Mouse (Mus musculus) hindbrain, postnatal 0 days (tissue): Measurements from ENCODE around the gene Lpcat3. TPM values are rescaled to one million over a fixed set of nuclear protein-coding genes. Genes with fewer than 3 reads are reported as not detected.

Experiments used
- ATAC-seq: fragments of 200-750 bp; cut with Nextera tagmentation; 2 replicates; pipeline ENCODE4 v1.8.0; 2017; ENCODE audit warnings: mild to moderate bottlenecking, moderate TSS enrichment, moderate library complexity
- DNase-seq: peaks from one replicate; pipeline ENCODE4 v3.0.0-alpha.2; 2015; ENCODE audit warnings: low spot score
- H3K27ac ChIP-seq: fragments of 300-500 bp; sonication (generic); 2 replicates; pipeline ENCODE4 v1.5.1; 2014; ENCODE audit warnings: mild to moderate bottlenecking
- H3K27me3 ChIP-seq: fragments of 300-500 bp; sonication (generic); 2 replicates; pipeline ENCODE4 v1.6.1; 2014; ENCODE audit warnings: low read length, mixed read lengths; ENCODE audit not compliant: insufficient read depth
- H3K36me3 ChIP-seq: fragments of 300-500 bp; sonication (generic); 2 replicates; pipeline ENCODE4 v1.6.1; 2014; ENCODE audit warnings: low read length, mixed read lengths; ENCODE audit not compliant: insufficient read depth
- H3K4me1 ChIP-seq: fragments of 300-500 bp; sonication (generic); 2 replicates; pipeline ENCODE4 v1.6.1; 2014; ENCODE audit warnings: antibody characterized with exemption, low read length, mixed read lengths; ENCODE audit not compliant: insufficient read depth
- H3K4me2 ChIP-seq: fragments of 300-500 bp; sonication (generic); 2 replicates; pipeline ENCODE4 v1.6.1; 2014; ENCODE audit warnings: low read depth, mild to moderate bottlenecking, low read length, moderate library complexity, mixed read lengths
- H3K4me3 ChIP-seq: fragments of 300-500 bp; sonication (generic); 2 replicates; pipeline ENCODE4 v1.5.1; 2014; ENCODE audit warnings: low read length
- H3K9ac ChIP-seq: fragments of 300-500 bp; sonication (generic); replicated peaks from 2 replicates; pipeline ENCODE4 v1.6.1; 2014; ENCODE audit warnings: mild to moderate bottlenecking, low read length, moderate library complexity, mixed read lengths
- H3K9me3 ChIP-seq: fragments of 300-500 bp; sonication (generic); 2 replicates; pipeline ENCODE4 v1.6.1; 2016; ENCODE audit warnings: low read length, mixed read lengths
- CTCF ChIP-seq: IDR thresholded peaks from 2 replicates; pipeline ENCODE4 v1.5.1; 2016; ENCODE audit warnings: antibody characterized with exemption, control low read depth, low read depth
- WGBS: fragments of 180-500 bp; shearing (Covaris S2); extraction: QIAGEN DNeasy Blood & Tissue Kit; methylation state at CpG from one replicate; pipeline ENCODE4 v1.1.7; 2014; 5-methylcytosine and 5-hydroxymethylcytosine counted together
- polyA plus RNA-seq: library from polyadenylated mRNA; unstranded; fragments of >200 nt; fragmentation: Nextera tagmentation; extraction: Ambion mirVana; gene quantifications from 2 replicates; pipeline ENCODE4 v1.2.1, GENCODE M21; 2015
- total RNA-seq: library from RNA; depleted of rRNA; stranded (reverse); fragments of >200 nt; gene quantifications from 2 replicates; pipeline ENCODE4 v1.2.3, GENCODE M21; 2014

Gene Lpcat3
- total and polyA plus RNA-seq, 2 experiments from 2014 or later, result 48.5 to 49.5 TPM

DNA sequence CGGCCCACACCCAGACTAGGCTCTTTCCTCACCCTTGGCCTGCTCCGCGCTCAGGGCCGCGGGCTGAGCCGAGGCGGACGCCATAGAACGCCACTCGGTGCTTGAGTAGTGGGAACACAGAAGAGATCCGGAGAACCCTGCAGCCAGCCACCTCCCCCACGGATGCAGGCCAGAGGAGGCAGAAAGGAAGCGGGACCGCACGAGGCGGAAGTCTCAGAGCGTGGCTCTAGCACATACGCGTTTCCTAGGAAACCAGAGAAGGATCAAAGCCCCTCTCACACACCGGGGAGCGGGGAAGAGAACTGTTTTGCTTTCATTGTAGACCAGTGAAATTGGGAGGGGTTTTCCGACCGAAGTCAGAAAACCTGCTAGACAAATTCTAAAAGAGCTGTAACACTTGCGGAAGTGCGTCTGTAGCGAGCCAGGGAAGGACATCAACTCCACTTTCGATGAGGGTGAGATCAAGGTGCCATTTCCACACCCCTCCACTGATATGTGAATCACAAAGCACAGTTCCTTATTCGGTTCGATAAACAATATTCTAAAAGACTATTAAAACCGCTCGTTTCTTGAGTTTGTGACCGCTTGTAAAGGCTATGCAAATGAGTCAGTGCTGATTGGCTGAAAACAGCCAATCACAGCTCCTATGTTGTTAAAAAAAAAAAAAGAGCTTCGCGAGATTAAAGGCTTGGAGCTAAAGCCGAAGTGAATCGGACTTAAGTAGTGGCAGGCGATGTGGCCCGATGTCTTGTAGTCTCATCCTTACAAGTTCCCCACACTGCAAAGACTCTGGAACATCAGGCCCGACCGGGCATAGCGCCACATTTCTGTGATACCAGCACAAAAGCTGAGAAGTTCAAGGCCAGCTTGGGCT, 78.3 kb downstream of the Lpcat3 start, which contains the start of gene Grcc10:
Gene Grcc10 (minus strand): TSS at position 487 of the 874 bp plus-strand sequence.
- H3K27ac ChIP-seq, result peak within 1 kb of the TSS; percentile 100
- DNase-seq, result peak; percentile 96
- H3K4me1 ChIP-seq, result peaks cover 6% of the 10 kb centered on the region
- peak within 1 kb of the TSS; percentile 91 for H3K4me2 ChIP-seq
- peak; percentile 87 for ATAC-seq
- H3K9ac ChIP-seq, result peak within 1 kb of the TSS; percentile 94
- TF ChIP-seq CTCF, result no peak
- no peaks in the 10 kb centered on the region for H3K27me3 ChIP-seq
- H3K9me3 ChIP-seq, result no peaks in the 10 kb centered on the region
- peak within 1 kb of the TSS; percentile 64 for H3K4me3 ChIP-seq
- WGBS, result under 1% methylated on average over 41 of the region's 41 CpGs
- peaks cover 10% of the 10 kb centered on the region; the same call in 1 of the 2 replicates for H3K36me3 ChIP-seq

DNA sequence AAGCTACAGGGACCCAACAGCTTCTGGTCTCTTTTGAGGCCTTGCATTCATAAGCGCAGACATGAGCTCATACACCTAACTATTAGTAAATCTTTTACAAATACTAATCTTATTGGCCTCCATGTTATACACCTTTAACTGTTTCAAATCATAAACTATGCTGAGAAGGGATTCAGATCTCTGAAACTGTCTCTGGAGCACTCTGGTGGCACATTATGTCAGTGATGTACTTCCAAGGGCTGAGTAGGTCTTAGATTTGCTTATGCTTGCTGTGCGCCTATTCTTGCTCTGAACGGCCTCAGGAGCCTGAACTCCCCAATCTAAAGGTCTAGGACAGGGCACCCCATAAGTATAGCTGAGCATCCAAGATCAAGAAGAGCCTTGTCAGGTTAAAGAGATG, 79.0 kb downstream of the Lpcat3 start:
- peaks cover 10% of the 10 kb centered on the region; the same call in 1 of the 2 replicates for H3K36me3 ChIP-seq
- peak overlapping the region; percentile 94; the same call in 1 of the 2 replicates for H3K9ac ChIP-seq
- no peak for TF ChIP-seq CTCF
- peaks cover 11% of the 10 kb centered on the region for H3K4me1 ChIP-seq
- no peaks in the 10 kb centered on the region for H3K9me3 ChIP-seq
- ATAC-seq (no peak), DNase-seq (no peak)
- 58% methylated on average over 3 of the region's 3 CpGs for WGBS
- H3K27me3 ChIP-seq, result no peaks in the 10 kb centered on the region
- H3K4me2 ChIP-seq, result peak overlapping the region; percentile 91
- peak overlapping the region; percentile 64 for H3K4me3 ChIP-seq
- H3K27ac ChIP-seq, result peak overlapping the region; percentile 100

DNA sequence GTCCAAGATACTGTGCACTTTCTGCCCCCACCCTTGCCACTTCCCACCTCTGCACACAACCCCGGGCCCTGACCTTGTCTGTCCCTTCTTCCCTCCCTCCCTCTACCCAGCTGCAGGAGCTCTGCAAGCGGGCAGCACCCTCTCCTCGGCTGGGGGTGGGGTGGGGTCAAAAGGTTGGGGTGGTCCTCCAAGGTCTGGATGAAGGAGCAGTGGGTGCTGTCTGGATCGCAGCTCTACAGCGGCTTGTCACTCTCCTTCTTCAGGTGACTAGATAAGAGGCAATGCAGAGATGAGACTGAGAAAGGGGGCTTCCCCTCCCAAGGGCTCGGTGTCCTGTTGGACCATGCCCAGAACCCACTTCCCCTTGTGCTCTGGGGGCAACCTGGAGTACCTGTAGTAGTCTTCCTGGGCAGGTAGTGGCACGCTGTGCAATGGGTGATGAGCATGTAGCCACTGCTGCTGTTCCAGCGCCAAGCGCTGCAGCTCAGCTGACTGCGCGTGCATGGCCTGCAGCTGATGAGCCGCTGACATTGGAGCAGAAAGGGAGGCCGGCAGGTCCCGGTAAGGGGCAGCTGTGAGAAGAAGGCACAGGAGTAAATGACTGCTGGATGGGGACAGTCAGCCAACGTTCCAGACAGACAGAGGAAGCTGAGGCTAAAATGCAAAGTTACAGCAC, 80.2 kb downstream of the Lpcat3 start:
- TF ChIP-seq CTCF, result no peak
- DNase-seq (no peak), ATAC-seq (no peak)
- WGBS, result 88% methylated on average over 15 of the region's 15 CpGs
- Histone ChIP-seq H3K36me3 (peaks cover 19% of the 10 kb centered on the region; the same call in 1 of the 2 replicates), H3K4me3 (no peak overlapping the region), H3K27me3 (no peaks in the 10 kb centered on the region), H3K9me3 (no peaks in the 10 kb centered on the region), H3K9ac (no peak overlapping the region), H3K27ac (no peak overlapping the region), H3K4me1 (peaks cover 11% of the 10 kb centered on the region), H3K4me2 (no peak overlapping the region)

DNA sequence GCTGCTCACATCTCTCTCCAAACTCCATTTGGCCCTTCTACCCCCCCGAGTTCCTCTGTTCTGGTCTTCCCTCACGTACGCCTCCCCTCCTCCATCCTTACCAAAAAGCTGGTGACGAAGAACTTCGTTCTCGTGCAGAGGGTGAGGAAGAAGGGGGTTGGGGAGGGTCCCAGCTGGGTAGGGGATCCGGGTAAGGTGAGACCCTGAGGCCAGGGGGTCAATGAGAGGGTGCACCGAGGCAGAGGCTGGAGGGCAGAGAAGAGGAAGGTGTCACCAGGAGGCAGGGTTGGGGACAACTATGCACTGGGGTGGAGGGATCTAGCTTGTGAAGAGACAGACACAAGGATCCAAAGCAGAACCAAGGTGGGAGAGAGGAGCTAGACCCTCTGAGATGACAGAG, 80.8 kb downstream of the Lpcat3 start:
- no peak overlapping the region for H3K27ac ChIP-seq
- no peaks in the 10 kb centered on the region for H3K9me3 ChIP-seq
- TF ChIP-seq CTCF, result no peak
- DNase-seq, result no peak
- no peak for ATAC-seq
- H3K36me3 ChIP-seq, result peaks cover 25% of the 10 kb centered on the region
- no peaks in the 10 kb centered on the region for H3K27me3 ChIP-seq
- H3K4me2 ChIP-seq, result no peak overlapping the region
- peaks cover 11% of the 10 kb centered on the region for H3K4me1 ChIP-seq
- H3K4me3 ChIP-seq, result no peak overlapping the region
- no peak overlapping the region for H3K9ac ChIP-seq
- WGBS, result 92% methylated on average over 8 of the region's 8 CpGs

DNA sequence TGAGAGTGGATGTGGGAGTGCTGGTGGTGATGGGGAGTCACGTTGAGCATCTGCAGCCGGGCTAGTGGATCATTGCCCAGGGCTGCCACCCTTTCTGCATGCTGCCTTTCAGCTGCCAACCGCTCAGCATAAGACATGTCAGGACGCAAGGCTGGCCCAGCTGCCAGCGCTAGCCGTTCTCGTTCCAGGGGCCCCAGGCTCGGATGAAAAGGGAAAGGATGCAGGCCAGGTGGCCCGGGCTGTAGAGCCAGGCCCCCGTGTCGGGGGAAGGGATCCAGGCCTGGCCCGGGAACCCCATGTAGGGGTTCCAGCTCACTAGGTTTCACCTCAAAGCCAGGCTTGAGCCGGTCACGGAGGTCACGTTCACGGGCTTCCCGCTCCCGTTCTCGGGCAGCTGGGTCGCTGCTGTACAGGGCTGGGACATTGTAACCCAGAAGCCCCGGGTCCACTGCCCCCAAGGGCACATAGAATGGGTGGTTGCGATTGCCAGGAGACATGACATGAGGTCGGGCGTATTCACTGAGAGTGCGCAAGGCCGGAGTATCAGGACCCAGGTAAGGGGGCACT, 82.0 kb downstream of the Lpcat3 start:
- TF ChIP-seq CTCF, result no peak
- WGBS, result 67% methylated on average over 26 of the region's 26 CpGs
- H3K36me3 ChIP-seq, result peaks cover 25% of the 10 kb centered on the region

DNA sequence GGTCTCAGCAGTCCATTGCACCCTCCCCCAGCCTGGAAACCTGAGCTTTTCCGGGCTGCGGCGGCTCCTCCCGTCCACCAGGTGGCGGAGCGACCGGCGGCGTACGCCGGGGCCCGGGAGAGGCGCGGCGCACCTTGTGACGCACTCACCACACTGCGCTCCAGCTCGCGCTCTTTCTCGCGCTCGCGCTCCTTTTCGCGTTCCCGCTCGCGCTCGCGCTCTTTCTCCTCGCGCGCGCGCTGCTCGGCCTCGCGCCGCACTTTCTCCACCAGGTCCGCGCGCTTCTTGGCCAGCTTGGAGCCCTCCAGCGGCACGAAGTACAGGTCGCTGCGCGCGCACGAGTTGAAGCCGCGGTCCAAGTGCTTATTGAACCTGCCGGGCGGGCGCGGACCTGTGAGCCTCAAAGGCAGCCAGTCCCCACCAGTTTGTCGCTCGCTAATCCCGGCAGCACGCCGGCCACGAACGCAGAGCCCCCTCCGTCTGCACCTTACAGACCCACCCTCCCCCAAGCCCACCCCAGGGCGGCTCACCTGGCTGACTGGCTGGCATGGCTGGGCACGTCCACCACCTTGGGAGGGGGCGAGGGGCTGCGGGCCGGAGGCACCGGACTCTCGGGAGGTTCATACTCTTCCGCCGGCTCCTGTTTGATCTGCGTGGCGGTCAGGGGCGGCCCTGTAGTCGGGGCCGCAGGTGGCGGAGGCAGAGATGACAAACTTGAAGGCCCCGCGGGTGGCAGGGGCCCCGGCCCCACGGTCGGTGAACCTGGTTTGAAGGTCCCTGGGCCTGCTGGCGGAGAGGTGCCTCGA, 82.9 kb downstream of the Lpcat3 start:
- peak; percentile 75 for TF ChIP-seq CTCF
- DNase-seq, result peak; percentile 99
- peak overlapping the region; percentile 96 for H3K4me2 ChIP-seq
- peaks cover 25% of the 10 kb centered on the region for H3K36me3 ChIP-seq
- peak overlapping the region; percentile 45 for H3K4me3 ChIP-seq
- peaks cover 6% of the 10 kb centered on the region; the same call in 1 of the 2 replicates for H3K4me1 ChIP-seq
- peak overlapping the region; percentile 87 for H3K27ac ChIP-seq
- H3K9ac ChIP-seq, result peak overlapping the region; percentile 78
- WGBS, result under 1% methylated on average over 85 of the region's 85 CpGs
- peak; percentile 88 for ATAC-seq
- H3K27me3 ChIP-seq, result no peaks in the 10 kb centered on the region
- no peaks in the 10 kb centered on the region for H3K9me3 ChIP-seq

More for the DNA sequence above, 82.0 kb downstream of the Lpcat3 start:
- Histone ChIP-seq H3K4me2 (peak overlapping the region; percentile 96), H3K27ac (peak overlapping the region; percentile 69; the same call in 1 of the 2 replicates), H3K4me1 (peaks cover 9% of the 10 kb centered on the region; the same call in 1 of the 2 replicates), H3K27me3 (no peaks in the 10 kb centered on the region), H3K9ac (0 out of 2 replicates have a peak overlapping the region, but pooled peaks have one; percentile 23), H3K4me3 (peak overlapping the region; percentile 45; the same call in 1 of the 2 replicates), H3K9me3 (no peaks in the 10 kb centered on the region)
- DNase-seq (no peak), ATAC-seq (no peak)
